Mouse (Mus musculus) bone marrow macrophage, adult 2 months (primary cell): ENCODE data around the gene Pkn2. TPM values are rescaled to one million over a fixed set of nuclear protein-coding genes. Genes with fewer than 3 reads are reported as not detected.
A peak's percentile ranks its signal among the peaks of the same experiment; 100 is the strongest.

Source experiments
- H3K27ac ChIP-seq: 2 replicates; pipeline ENCODE4 v1.5.1; 2012; ENCODE audit warnings: low read depth, low read length; ENCODE audit not compliant: insufficient read depth
- H3K4me1 ChIP-seq: 2 replicates; pipeline ENCODE4 v1.6.1; 2012; ENCODE audit warnings: low read length; ENCODE audit not compliant: control insufficient read depth, insufficient read depth
- H3K4me3 ChIP-seq: 2 replicates; pipeline ENCODE4 v1.5.1; 2012; ENCODE audit warnings: mild to moderate bottlenecking, low read length, moderate library complexity; ENCODE audit not compliant: insufficient read depth
- CTCF ChIP-seq: IDR thresholded peaks from 2 replicates; pipeline ENCODE4 v1.5.1; 2012; ENCODE audit warnings: low read depth, mild to moderate bottlenecking, low read length, moderate library complexity
- POLR2A ChIP-seq: IDR thresholded peaks from 2 replicates; pipeline ENCODE4 v1.6.1; 2012; ENCODE audit warnings: mild to moderate bottlenecking, low read depth, low read length, borderline replicate concordance
- polyA plus RNA-seq: library from polyadenylated mRNA; stranded (reverse); fragments of >200 nt; gene quantifications from 2 replicates; pipeline ENCODE4 v1.2.4, GENCODE M21; 2012; ENCODE audit not compliant: missing spikeins, insufficient read depth, insufficient read length

The Pkn2 gene
- polyA plus RNA-seq, 1 experiment: 16.8 TPM

DNA sequence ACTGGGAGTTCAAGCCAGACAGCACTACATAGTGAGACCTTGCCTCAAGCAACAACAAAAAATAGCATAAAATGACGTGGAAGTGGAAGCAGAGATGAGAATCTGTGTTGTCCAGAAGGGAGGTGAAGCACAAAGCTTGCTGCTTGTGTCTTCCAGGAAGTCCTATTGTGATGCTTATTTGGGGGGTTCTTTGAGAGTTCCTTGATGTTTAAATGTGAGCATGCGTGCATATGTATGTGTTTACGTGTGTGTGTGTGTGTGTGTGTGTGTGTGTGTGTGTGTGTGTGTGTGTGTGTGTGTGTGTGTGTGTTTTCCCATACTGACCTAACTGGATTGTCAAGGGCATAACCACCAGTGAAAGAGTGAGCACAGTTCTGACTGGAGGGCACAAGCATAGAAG, 5.2 kb upstream of the Pkn2 start:
- Histone ChIP-seq H3K4me1 (peaks cover 9% of the 10 kb centered on the region), H3K4me3 (no peak overlapping the region), H3K27ac (no peak overlapping the region)
- TF ChIP-seq CTCF (no peak), POLR2A (no peak)

GRCm38 (mm10) chr3:142884594-142884993, 2.8 kb upstream of the Pkn2 start:
- H3K27ac ChIP-seq: no peak overlapping the region
- no peak overlapping the region for H3K4me3 ChIP-seq
- H3K4me1 ChIP-seq: peaks cover 6% of the 10 kb centered on the region; the same call in 1 of the 2 replicates
- TF ChIP-seq CTCF: no peak
- no peak for TF ChIP-seq POLR2A

DNA sequence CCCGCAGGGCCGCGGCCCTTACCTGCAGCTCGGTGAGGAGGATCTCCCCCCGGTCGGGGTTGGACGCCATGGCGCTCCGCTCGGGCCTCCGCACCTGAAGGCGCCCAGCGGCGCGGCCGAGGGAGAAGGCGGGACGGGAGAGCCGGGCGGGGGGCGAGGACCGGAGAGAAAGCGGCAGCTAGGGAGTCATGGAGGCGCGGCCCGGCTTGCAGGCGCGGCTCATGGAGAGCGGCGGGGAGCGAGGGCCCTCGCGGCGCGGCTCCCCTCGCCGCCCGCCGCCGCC, 274 bp downstream of the Pkn2 start:
- no peak for TF ChIP-seq POLR2A
- no peak for TF ChIP-seq CTCF
- Histone ChIP-seq H3K4me3 (peak overlapping the region; percentile 88), H3K27ac (peak overlapping the region; percentile 85), H3K4me1 (peaks cover 6% of the 10 kb centered on the region; the same call in 1 of the 2 replicates)

- TF ChIP-seq CTCF (no peak), POLR2A (no peak)
- H3K27ac ChIP-seq: peak overlapping the region; percentile 85
These were observed 815 bp downstream of the Pkn2 start for GRCm38 (mm10) chr3:142880790-142881588.

DNA sequence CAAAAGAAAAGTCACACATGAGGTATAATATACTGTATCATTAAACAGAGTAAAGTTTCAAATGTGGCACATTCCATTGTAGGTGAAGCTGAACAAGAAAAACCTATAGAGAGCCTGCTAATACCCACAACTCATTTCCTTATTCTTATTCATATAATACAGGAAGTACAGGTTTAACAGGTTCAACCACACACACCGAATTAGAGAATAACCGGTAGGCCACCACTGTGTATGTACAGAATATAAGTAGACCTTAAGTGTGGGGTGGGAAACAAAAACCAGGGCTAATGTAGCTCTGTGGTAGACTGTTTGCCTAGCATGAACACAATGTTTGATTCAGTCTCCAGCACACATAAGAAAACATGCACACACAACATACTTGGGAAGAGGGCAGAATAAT, 18.6 kb downstream of the Pkn2 start:
- no peaks in the 10 kb centered on the region for H3K4me1 ChIP-seq
- H3K27ac ChIP-seq: no peak overlapping the region
- no peak for TF ChIP-seq CTCF
- TF ChIP-seq POLR2A: no peak
- no peak overlapping the region for H3K4me3 ChIP-seq

More at GRCm38 (mm10) chr3:142880790-142881588, 815 bp downstream of the Pkn2 start:
- peaks cover 6% of the 10 kb centered on the region; the same call in 1 of the 2 replicates for H3K4me1 ChIP-seq
- H3K4me3 ChIP-seq: peak overlapping the region; percentile 88

- no peaks in the 10 kb centered on the region for H3K4me1 ChIP-seq
- H3K4me3 ChIP-seq: no peak overlapping the region
- no peak overlapping the region for H3K27ac ChIP-seq
- TF ChIP-seq POLR2A (no peak), CTCF (no peak)
These were observed 25.0 kb downstream of the Pkn2 start for GRCm38 (mm10) chr3:142856832-142857231.

DNA sequence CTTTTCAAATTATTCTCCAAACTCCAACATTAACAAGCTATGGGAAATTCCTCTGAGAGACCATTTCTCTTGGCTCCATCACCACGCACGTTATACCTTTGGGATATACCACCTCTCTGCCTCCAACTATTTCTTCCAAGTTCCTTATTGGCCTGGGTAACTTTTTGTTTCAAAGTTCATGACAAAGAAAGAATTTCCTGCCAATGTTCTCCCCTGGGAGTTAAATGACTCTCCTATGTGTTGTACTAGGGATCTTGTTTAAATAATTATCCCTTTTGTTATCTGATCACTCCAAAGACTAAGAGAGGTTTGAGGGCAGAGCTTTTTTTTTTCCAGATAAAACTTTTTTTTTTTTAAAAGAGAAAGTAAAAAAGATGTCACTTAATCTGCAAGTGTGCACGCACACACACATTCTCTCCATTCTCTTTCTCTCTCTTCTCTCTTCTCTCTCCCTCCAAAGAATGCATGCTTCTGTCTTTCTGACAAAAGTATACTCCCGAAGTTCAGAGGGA, 25.8 kb downstream of the Pkn2 start:
- no peaks in the 10 kb centered on the region for H3K4me1 ChIP-seq
- TF ChIP-seq CTCF (no peak), POLR2A (no peak)
- no peak overlapping the region for H3K27ac ChIP-seq
- H3K4me3 ChIP-seq: no peak overlapping the region

GRCm38 (mm10) chr3:142852911-142853310, 28.9 kb downstream of the Pkn2 start:
- Histone ChIP-seq H3K4me3 (no peak overlapping the region), H3K4me1 (no peaks in the 10 kb centered on the region), H3K27ac (no peak overlapping the region)
- no peak for TF ChIP-seq POLR2A

- TF ChIP-seq CTCF (no peak), POLR2A (no peak)
- Histone ChIP-seq H3K27ac (no peak overlapping the region), H3K4me3 (no peak overlapping the region), H3K4me1 (no peaks in the 10 kb centered on the region)
These were observed 30.2 kb downstream of the Pkn2 start for GRCm38 (mm10) chr3:142851631-142852030.

GRCm38 (mm10) chr3:142839961-142840360, 41.8 kb downstream of the Pkn2 start:
- TF ChIP-seq CTCF (no peak), POLR2A (no peak)
- no peaks in the 10 kb centered on the region for H3K4me1 ChIP-seq
- H3K27ac ChIP-seq: no peak overlapping the region
- H3K4me3 ChIP-seq: no peak overlapping the region
